Mouse (Mus musculus) retina, postnatal 7 days (tissue): ENCODE data around the gene Olfr341.

Experiments
- DNase-seq: peaks from one replicate; pipeline ENCODE4 v3.0.0-alpha.2; 2012; ENCODE audit warnings: low read depth, low spot score

The Olfr341 gene

GRCm38 (mm10) chr2:36482368-36482767, at the start of gene Olfr341:
TSS of gene Olfr341 (minus strand) at chr2:36482468.
- DNase-seq = no peak

GRCm38 (mm10) chr2:36524698-36525097, 42.4 kb upstream of the Olfr341 start, which contains the start of gene Olfr342:
TSS of gene Olfr342 (plus strand) at chr2:36524998.
- no peak for DNase-seq

DNA sequence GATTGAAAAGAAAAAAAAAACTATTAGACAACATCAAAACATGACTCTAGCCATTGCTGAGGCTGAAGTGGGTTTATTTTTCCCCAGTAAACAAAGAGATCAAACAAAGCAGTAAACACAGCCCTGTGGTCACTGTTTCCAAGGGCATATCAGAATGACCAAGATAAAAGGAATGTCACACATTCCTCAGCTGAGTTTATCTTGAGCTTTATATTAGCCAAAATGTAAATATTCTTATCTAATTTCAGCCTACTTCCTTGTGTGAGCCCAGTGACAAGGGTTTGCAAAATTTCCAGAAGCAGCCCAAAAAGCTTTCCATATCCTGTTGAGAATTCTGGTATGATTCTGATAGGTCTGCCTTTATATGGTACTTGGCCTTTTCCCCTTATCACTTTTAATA, 8.6 kb downstream of the Olfr341 start:
- DNase-seq = no peak

GRCm38 (mm10) chr2:36452287-36452686, 30.0 kb downstream of the Olfr341 start, which contains the start of gene Olfr340:
TSS of gene Olfr340 (plus strand) at chr2:36452587.
- no peak for DNase-seq
